Mouse (Mus musculus) c-Kit-positive CD71-positive TER-119-negative erythroid progenitor cells, embryonic 14.5 days (primary cell): Measurements from ENCODE around the gene Phf13.

ENCODE experiments used
- DNase-seq: peaks from one replicate; pipeline ENCODE4 v3.0.0-alpha.2; 2013; ENCODE audit warnings: low read depth

The Phf13 gene

GRCm38 (mm10) chr4:152013036-152013813, 17.2 kb upstream of the Phf13 start:
- no peak for DNase-seq

DNA sequence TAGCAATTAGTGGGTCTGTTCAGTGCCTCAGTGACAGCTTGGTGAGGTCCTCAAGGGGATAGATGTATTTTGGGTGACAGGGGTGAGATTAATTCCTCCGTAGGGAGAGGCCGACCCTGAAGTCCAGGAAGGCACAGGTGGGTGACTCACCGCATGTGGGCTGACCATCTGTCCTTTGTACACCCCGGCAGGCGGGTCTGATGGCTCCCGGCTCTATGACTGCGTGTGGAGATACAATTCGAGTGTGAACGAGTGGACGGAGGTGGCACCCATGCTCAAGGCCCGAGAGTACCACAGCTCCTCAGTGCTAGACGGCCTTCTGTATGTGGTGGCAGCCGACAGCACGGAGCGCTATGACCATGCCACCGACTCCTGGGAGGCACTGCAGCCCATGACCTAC, 16.1 kb upstream of the Phf13 start:
- DNase-seq, result no peak

DNA sequence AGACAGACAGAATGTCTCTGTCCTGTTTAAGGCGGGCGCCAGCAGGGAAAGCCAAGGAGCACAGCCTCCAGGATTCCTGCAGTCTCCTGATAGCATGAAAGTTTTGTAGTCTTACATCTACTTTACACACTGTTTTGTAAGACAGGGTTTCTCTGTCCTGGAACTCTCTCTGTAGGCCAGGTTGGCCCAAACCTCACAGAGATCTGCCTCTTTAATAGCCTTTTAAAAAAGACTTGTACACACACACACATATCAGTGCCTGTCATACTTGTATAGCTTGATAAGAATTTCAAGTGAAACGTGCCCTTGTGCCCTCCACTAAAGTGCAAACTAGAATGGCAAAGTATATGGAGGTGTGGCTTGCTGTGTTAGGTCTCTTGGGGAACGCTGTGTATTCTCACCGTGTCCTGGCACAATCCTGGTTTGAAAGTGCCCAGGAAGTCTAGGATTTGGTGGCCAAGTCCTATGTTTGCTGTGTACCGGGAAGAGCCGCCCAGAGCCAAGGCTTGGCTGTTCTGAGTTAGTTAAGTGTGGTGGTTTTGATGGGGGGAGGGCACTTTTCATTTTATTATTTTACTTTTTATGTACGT, 15.2 kb upstream of the Phf13 start:
- DNase-seq, result no peak

- peak; percentile 79 for DNase-seq
Measured at GRCm38 (mm10) chr4:152010707-152011134, 14.7 kb upstream of the Phf13 start.

DNA sequence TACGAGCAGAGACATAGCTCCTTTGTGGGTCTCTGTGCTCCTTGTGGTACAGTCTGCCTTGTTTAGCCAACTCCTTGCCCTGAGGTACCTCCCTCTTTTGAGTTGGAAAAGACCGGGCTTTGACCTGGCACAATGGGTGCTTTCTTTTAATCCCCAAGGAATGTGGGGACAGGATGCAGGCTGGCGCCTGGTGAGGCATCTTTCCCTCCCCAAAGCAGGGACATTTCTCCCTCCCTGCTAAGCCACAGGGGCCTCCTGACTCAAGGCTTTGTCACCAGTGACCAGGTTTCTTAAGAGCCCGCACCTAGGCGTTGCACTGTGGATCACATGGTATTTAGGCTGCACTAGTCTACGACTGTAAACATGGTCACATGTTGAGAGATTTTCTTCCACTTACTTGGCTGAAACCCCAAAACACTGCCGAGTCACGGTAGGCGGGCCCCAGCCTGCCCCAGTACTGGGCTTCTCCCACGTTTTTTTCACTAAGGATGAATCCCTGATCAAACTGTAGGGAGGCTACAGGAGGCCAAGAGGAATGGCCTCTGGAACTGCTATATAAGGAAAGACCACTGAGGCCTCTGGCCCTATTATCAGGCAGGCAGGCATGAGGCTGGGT, 14.1 kb upstream of the Phf13 start:
- DNase-seq, result peak; percentile 71

DNA sequence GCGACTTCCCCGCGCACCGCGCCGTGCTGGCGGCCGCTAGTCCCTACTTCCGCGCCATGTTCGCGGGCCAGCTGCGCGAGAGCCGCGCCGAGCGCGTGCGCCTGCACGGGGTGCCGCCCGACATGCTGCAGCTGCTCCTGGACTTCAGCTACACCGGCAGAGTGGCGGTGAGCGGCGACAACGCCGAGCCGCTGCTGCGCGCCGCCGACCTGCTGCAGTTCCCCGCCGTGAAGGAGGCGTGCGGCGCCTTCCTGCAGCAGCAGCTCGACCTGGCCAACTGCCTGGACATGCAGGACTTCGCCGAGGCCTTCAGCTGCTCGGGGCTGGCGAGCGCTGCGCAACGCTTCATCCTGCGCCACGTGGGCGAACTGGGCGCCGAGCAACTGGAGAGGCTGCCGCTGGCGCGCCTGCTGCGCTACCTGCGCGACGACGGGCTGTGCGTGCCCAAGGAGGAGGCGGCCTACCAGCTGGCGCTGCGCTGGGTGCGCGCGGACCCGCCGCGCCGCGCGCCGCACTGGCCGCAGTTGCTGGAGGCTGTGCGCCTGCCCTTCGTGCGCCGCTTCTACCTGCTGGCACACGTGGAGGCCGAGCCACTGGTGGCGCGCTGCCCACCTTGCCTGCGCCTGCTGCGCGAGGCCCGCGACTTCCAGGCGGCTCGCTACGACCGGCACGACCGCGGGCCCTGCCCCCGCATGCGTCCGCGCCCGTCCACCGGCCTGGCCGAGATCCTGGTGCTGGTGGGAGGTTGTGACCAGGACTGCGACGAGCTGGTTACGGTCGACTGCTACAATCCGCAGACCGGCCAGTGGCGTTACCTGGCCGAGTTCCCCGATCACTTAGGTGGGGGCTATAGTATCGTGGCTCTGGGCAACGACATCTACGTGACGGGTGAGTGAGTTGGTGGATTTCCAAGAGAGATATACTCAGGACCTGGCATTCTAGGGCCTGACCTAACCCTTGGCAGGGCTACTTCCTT, 13.3 kb upstream of the Phf13 start:
- no peak for DNase-seq

DNA sequence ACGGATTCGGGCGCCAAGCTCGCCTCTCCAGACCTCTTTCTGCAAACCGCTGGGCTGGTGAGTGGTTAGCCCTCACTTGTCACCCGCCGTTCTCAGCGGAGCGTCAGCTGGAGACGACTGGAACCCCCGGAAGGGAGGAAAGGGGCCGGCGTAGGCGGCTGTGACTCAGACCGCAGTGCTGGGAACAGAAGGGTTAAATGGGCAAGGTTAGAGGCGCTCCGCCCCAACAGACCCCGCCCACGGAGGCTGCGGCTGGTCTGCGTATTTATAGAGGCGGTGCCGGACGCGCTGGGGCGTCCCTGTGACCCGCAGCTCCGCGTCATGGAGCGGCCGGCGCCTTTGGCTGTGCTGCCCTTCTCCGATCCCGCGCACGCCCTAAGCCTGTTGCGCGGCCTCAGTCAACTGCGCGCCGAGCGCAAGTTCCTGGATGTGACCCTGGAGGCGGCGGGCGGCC, 12.6 kb upstream of the Phf13 start, which contains the start of gene Klhl21:
Gene Klhl21 (plus strand): TSS at position 182 of the 454 bp plus-strand sequence.
- peak; percentile 92 for DNase-seq

- no peak for DNase-seq
Measured at GRCm38 (mm10) chr4:152008148-152008500, 12.1 kb upstream of the Phf13 start.

DNA sequence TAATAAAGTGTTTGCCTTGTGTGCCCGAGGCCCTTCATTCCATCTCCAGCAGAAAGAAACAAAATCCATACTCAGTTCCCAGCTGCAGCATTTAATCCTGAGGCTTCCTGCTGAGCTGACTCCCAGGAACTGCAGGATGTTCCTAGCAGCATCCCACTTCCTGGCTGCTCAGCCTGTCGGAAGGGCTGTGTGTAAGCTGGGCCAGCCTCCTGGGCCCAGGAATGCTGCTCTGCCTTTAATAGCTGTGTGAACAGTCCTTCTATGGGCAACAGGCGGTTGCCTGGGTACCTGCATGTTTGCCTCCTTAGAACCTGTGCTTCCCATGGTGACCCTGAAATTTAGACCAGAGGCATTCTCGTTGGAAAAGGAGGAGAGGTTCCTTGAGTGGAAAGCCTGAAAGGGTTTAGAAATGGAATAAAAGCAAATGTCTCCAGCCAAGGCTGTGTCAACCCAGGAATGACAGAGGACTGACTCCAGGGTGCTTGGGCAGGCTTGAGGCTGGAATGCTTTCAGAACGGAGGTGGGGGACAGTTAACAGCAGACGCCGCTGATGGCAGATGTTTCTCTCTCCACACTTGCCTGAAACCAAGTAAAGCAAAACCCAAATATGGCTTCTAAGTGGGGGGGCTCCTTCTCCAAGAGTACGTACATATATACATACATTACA, 11.6 kb upstream of the Phf13 start:
- no peak for DNase-seq

GRCm38 (mm10) chr4:152006812-152007211, 10.8 kb upstream of the Phf13 start:
- no peak for DNase-seq

DNA sequence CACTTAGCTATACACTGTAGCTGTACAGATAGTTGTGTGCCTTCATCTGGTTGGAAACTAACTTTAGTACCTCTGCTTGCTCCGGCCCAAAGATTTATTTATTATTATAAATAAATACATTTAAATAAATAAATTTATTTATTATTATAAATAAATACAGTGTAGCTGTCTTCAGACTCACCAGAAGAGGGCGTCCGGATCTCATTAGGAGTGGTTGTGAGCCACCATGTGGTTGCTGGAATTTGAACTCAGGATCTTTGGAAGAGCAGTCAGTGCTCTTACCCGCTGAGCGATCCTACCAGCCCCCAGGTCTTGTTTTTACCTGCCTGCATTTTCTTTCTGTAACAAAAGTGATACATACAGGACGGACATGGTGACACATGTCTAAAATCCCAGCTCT, 10.1 kb upstream of the Phf13 start:
- DNase-seq, result no peak

DNA sequence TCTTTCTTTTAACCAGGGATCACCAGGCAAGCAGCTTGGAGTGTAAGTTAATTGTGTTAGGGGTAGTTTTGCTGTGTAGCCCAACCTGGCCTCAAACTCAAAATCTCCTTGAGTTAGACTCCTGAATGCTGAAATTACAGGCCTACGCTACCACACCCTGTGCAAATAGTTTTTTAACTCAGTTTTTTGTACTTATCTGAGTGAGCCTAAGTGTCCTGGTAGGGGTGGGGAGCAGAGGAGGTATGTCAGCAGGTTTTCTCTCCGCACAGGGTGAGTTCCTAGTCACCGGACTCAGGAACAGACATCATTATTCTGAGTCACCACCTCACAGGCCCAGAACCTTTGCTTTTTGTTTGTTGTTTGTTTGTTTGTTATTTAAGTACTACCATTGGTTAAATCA, 6.0 kb upstream of the Phf13 start:
- no peak for DNase-seq

- no peak for DNase-seq
Measured at GRCm38 (mm10) chr4:152001335-152001734, 5.3 kb upstream of the Phf13 start.

DNA sequence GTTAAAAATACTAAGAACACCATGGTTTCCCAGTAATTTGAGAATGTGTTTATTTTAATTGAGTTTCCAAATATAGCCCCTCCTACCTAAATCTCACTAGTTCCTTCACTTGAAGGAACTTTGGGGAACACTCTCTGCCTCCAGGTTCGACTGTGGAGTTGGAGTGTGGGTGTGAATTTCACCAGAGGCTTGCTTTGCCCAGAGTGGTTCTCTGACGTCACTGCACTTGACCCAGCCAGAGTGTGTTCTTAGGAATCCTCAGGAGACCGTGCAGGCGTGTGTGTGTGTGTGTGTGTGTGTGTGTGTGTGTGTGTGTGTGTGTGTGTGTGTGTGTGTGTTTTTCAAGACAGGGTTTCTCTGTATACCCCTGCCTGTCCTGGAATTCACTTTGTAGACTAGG, 4.8 kb upstream of the Phf13 start:
- no peak for DNase-seq

DNA sequence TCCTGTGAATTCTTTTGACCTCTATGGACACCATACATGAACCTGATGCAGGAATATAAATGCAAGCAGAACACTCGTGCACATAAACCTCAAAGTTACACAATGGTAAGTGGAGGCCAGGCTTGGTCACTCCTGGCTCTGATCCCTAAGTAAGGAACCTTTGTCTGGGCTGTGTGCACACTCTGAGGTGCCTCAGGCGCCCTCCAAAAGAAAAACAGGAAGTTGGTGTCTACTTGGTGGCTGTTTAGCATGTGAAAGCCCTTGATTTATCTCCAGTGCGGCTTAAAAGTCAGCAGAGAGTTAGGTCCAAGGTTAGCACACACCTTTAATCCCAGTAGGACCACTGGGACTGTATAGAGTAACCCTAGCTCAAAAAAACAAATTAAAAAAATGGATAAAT, 3.4 kb upstream of the Phf13 start:
- no peak for DNase-seq

- no peak for DNase-seq
Measured at GRCm38 (mm10) chr4:151997701-151998100, 1.6 kb upstream of the Phf13 start.

DNA sequence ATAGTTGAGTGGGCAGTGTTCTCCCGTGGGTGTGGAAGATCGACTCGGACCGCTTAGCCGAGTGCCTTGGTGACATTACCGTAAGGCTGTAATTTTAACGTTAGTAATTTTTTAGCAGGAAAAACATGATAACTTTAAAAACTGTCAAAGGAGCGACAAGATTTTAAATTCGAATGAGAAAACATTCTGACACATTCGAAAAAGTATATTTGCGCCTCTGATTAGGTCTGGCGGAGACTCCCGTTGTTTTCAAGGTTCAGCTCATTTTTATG, 829 bp upstream of the Phf13 start:
- no peak for DNase-seq

DNA sequence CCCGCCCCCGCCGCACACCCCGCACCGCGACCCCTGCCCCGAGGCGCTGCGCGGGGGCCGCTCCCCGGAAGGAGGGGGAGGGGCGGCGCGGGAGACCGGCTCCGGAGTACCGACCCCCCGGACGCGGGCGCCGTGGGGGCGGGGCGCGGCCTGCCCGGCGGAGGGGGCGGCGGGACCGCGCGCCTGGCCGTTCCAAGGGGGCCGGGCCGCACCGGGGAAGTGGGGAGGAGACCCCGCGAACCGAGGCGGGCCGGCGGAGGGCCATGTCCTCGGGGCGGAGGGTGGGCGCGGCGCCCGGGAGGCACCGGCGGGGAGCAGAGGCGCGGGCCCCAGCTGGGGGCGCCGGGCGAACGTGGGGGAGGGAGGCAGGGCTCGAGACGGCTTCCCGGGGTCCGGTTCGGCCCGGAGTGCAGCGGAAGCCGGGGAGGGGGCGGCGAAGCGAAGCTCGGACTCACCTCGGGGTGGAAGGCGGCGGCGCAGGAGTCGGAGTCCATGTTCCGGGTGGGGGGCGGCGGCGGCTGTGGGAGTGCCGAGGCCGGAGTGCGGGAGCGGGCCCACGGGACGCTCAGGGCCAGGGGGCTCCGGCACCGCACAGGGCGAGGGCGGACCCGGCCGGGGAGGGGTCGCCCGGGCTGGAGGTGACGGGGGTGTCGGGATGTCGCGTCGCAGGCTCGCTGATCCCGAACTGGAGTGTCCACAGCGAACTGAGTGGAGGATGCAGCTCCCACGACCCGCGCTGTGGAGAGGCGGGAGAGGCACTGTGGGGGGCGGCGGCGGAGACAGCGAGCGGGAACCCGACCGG, 486 bp downstream of the Phf13 start:
- no peak for DNase-seq

GRCm38 (mm10) chr4:151994228-151995171, 1.6 kb downstream of the Phf13 start:
- peak; percentile 64 for DNase-seq

- no peak for DNase-seq
Measured at GRCm38 (mm10) chr4:151993035-151993434, 3.0 kb downstream of the Phf13 start.
